Mouse (Mus musculus) midbrain, postnatal 0 days (tissue): ENCODE measurements around the gene Mrpl34. TPM values are rescaled to one million over a fixed set of nuclear protein-coding genes. Genes with fewer than 3 reads are reported as not detected.

Source experiments
- ATAC-seq: fragments of 200-750 bp; cut with Nextera tagmentation; 2 replicates; pipeline ENCODE4 v1.8.0; 2017; ENCODE audit warnings: moderate number of reproducible peaks, mild to moderate bottlenecking, moderate TSS enrichment, moderate library complexity; ENCODE audit not compliant: low FRiP score
- DNase-seq: peaks from one replicate; pipeline ENCODE4 v3.0.0-alpha.2; 2015; ENCODE audit warnings: low spot score
- H3K27ac ChIP-seq: fragments of 300-500 bp; sonication (generic); 2 replicates; pipeline ENCODE4 v1.5.1; 2014; ENCODE audit warnings: low read depth, mild to moderate bottlenecking, low read length, mixed read lengths
- H3K27me3 ChIP-seq: fragments of 300-500 bp; sonication (generic); 2 replicates; pipeline ENCODE4 v1.6.1; 2014; ENCODE audit warnings: low read length, control low read depth, mixed read lengths; ENCODE audit not compliant: insufficient read depth
- H3K36me3 ChIP-seq: fragments of 300-500 bp; sonication (generic); 2 replicates; pipeline ENCODE4 v1.6.1; 2014; ENCODE audit warnings: low read length, control low read depth, mixed read lengths; ENCODE audit not compliant: insufficient read depth
- H3K4me1 ChIP-seq: fragments of 300-500 bp; sonication (generic); 2 replicates; pipeline ENCODE4 v1.6.1; 2014; ENCODE audit warnings: mild to moderate bottlenecking, control low read depth, antibody characterized with exemption, low read length, mixed read lengths; ENCODE audit not compliant: insufficient read depth
- H3K4me2 ChIP-seq: fragments of 300-500 bp; sonication (generic); 2 replicates; pipeline ENCODE4 v1.6.1; 2014; ENCODE audit warnings: low read depth, mild to moderate bottlenecking, low read length, mixed read lengths; ENCODE audit not compliant: poor library complexity, severe bottlenecking
- H3K4me3 ChIP-seq: fragments of 300-500 bp; sonication (generic); 2 replicates; pipeline ENCODE4 v1.5.1; 2014; ENCODE audit warnings: low read depth, mild to moderate bottlenecking, low read length, moderate library complexity
- H3K9ac ChIP-seq: fragments of 300-500 bp; sonication (generic); replicated peaks from 2 replicates; pipeline ENCODE4 v1.6.1; 2014; ENCODE audit warnings: mild to moderate bottlenecking, low read length, moderate library complexity, mixed read lengths; ENCODE audit not compliant: poor library complexity, severe bottlenecking
- H3K9me3 ChIP-seq: fragments of 300-500 bp; sonication (generic); 2 replicates; pipeline ENCODE4 v1.6.1; 2016; ENCODE audit warnings: low read length, control low read depth
- CTCF ChIP-seq: IDR thresholded peaks from 2 replicates; pipeline ENCODE4 v1.5.1; 2016; ENCODE audit warnings: antibody characterized with exemption, mild to moderate bottlenecking
- WGBS: fragments of 180-500 bp; shearing (Covaris S2); extraction: QIAGEN DNeasy Blood & Tissue Kit; methylation state at CpG from one replicate; pipeline ENCODE4 v1.1.7; 2014; 5-methylcytosine and 5-hydroxymethylcytosine counted together
- polyA plus RNA-seq: library from polyadenylated mRNA; unstranded; fragments of >200 nt; fragmentation: Nextera tagmentation; extraction: Ambion mirVana; gene quantifications from 2 replicates; pipeline ENCODE4 v1.2.1, GENCODE M21; 2015
- total RNA-seq: library from RNA; depleted of rRNA; stranded (reverse); fragments of >200 nt; gene quantifications from 2 replicates; pipeline ENCODE4 v1.2.3, GENCODE M21; 2014

The Mrpl34 gene
- total and polyA plus RNA-seq, 2 experiments from 2014 or later = 119 to 163 TPM

GRCm38 (mm10) chr8:71470146-71470912 lies 5.6 kb downstream of the Mrpl34 start:
- no peak for ATAC-seq
- 80% methylated on average over 3 of the region's 3 CpGs for WGBS
- peak overlapping the region; percentile 55 for H3K4me2 ChIP-seq
- H3K27me3 ChIP-seq = no peaks in the 10 kb centered on the region
- DNase-seq = no peak
- H3K36me3 ChIP-seq = peaks cover 37% of the 10 kb centered on the region
- peak overlapping the region; percentile 70 for H3K9ac ChIP-seq
- peak overlapping the region; percentile 65; the same call in 1 of the 2 replicates for H3K4me3 ChIP-seq
- no peaks in the 10 kb centered on the region for H3K9me3 ChIP-seq
- H3K4me1 ChIP-seq = no peaks in the 10 kb centered on the region
- H3K27ac ChIP-seq = no peak overlapping the region
- TF ChIP-seq CTCF = no peak

- Histone ChIP-seq H3K27ac (no peak overlapping the region), H3K4me1 (no peaks in the 10 kb centered on the region), H3K9ac (no peak overlapping the region), H3K4me3 (no peak overlapping the region), H3K4me2 (no peak overlapping the region), H3K27me3 (no peaks in the 10 kb centered on the region), H3K9me3 (no peaks in the 10 kb centered on the region), H3K36me3 (peaks cover 37% of the 10 kb centered on the region)
- ATAC-seq = no peak
- WGBS = 84% methylated on average over 5 of the region's 5 CpGs
- no peak for TF ChIP-seq CTCF
- no peak for DNase-seq
Observed at GRCm38 (mm10) chr8:71470913-71471255, 6.1 kb downstream of the Mrpl34 start.

- Histone ChIP-seq H3K4me3 (no peak overlapping the region), H3K4me1 (no peaks in the 10 kb centered on the region; the same call in 1 of the 2 replicates), H3K4me2 (no peak overlapping the region), H3K27me3 (no peaks in the 10 kb centered on the region), H3K36me3 (peaks cover 37% of the 10 kb centered on the region), H3K9ac (no peak overlapping the region), H3K9me3 (no peaks in the 10 kb centered on the region), H3K27ac (no peak overlapping the region)
- ATAC-seq (no peak), DNase-seq (no peak)
- TF ChIP-seq CTCF = no peak
- 97% methylated on average over 17 of the region's 17 CpGs for WGBS
Observed at GRCm38 (mm10) chr8:71471861-71472260, 7.1 kb downstream of the Mrpl34 start.

GRCm38 (mm10) chr8:71472601-71473386 lies 8.0 kb downstream of the Mrpl34 start:
- no peaks in the 10 kb centered on the region for H3K27me3 ChIP-seq
- H3K4me1 ChIP-seq = no peaks in the 10 kb centered on the region; the same call in 1 of the 2 replicates
- H3K27ac ChIP-seq = no peak overlapping the region
- peak; percentile 55 for TF ChIP-seq CTCF
- ATAC-seq (no peak), DNase-seq (no peak)
- H3K9ac ChIP-seq = no peak overlapping the region
- WGBS = 86% methylated on average over 8 of the region's 8 CpGs
- peaks cover 37% of the 10 kb centered on the region for H3K36me3 ChIP-seq
- H3K4me3 ChIP-seq = no peak overlapping the region
- H3K9me3 ChIP-seq = no peaks in the 10 kb centered on the region
- no peak overlapping the region for H3K4me2 ChIP-seq

- Histone ChIP-seq H3K4me2 (no peak overlapping the region), H3K9ac (no peak overlapping the region), H3K27ac (no peak overlapping the region), H3K4me3 (no peak overlapping the region), H3K4me1 (no peaks in the 10 kb centered on the region; the same call in 1 of the 2 replicates), H3K27me3 (no peaks in the 10 kb centered on the region), H3K36me3 (peaks cover 46% of the 10 kb centered on the region), H3K9me3 (no peaks in the 10 kb centered on the region)
- DNase-seq (no peak), ATAC-seq (no peak)
- TF ChIP-seq CTCF = no peak
- WGBS = 94% methylated on average over 18 of the region's 18 CpGs
Observed at GRCm38 (mm10) chr8:71474344-71474743, 9.6 kb downstream of the Mrpl34 start.
